Mouse (Mus musculus) forebrain, embryonic 14.5 days (tissue): ENCODE results near the gene Map6. TPM values are rescaled to one million over a fixed set of nuclear protein-coding genes. Genes with fewer than 3 reads are reported as not detected.

ENCODE experiments used
- ATAC-seq: fragments of 200-750 bp; cut with Nextera tagmentation; 2 replicates; pipeline ENCODE4 v1.8.0; 2017; ENCODE audit warnings: mild to moderate bottlenecking, moderate library complexity
- DNase-seq: peaks from one replicate; pipeline ENCODE4 v3.0.0-alpha.2; 2015; ENCODE audit warnings: low spot score
- H3K27ac ChIP-seq: fragments of 300-500 bp; sonication (generic); 2 replicates; pipeline ENCODE4 v1.5.1; 2014; ENCODE audit warnings: low read depth, mild to moderate bottlenecking, control low read depth, low read length, moderate library complexity
- H3K27me3 ChIP-seq: fragments of 300-500 bp; sonication (generic); replicated peaks from 2 replicates; pipeline ENCODE4 v1.6.1; 2014; ENCODE audit warnings: low read length, control low read depth, mixed read lengths; ENCODE audit not compliant: control insufficient read depth, insufficient read depth
- H3K36me3 ChIP-seq: fragments of 300-500 bp; sonication (generic); 2 replicates; pipeline ENCODE4 v1.6.1; 2014; ENCODE audit warnings: low read length, control low read depth; ENCODE audit not compliant: control insufficient read depth, insufficient read depth
- H3K4me1 ChIP-seq: fragments of 300-500 bp; sonication (generic); 2 replicates; pipeline ENCODE4 v1.6.1; 2014; ENCODE audit warnings: antibody characterized with exemption, low read length, control low read depth; ENCODE audit not compliant: control insufficient read depth, insufficient read depth
- H3K4me2 ChIP-seq: fragments of 300-500 bp; sonication (generic); 2 replicates; pipeline ENCODE4 v1.6.1; 2014; ENCODE audit warnings: mild to moderate bottlenecking, control low read depth, low read length
- H3K4me3 ChIP-seq: fragments of 300-500 bp; sonication (generic); 2 replicates; pipeline ENCODE4 v1.5.1; 2014; ENCODE audit warnings: low read depth, low read length, control low read depth
- H3K9ac ChIP-seq: fragments of 300-500 bp; sonication (generic); 2 replicates; pipeline ENCODE4 v1.6.1; 2014; ENCODE audit warnings: mild to moderate bottlenecking, low read length, control low read depth, moderate library complexity
- H3K9me3 ChIP-seq: fragments of 300-500 bp; sonication (generic); replicated peaks from 2 replicates; pipeline ENCODE4 v1.6.1; 2016; ENCODE audit warnings: low read length, control low read depth, mixed read lengths; ENCODE audit not compliant: control insufficient read depth
- WGBS: fragments of 180-500 bp; shearing (Covaris S2); extraction: QIAGEN DNeasy Blood & Tissue Kit; methylation state at CpG from one replicate; pipeline ENCODE4 v1.1.7; 2014; 5-methylcytosine and 5-hydroxymethylcytosine counted together
- polyA plus RNA-seq: library from polyadenylated mRNA; unstranded; fragments of >200 nt; fragmentation: Nextera tagmentation; extraction: Ambion mirVana; gene quantifications from 2 replicates; pipeline ENCODE4 v1.2.1, GENCODE M21; 2014

The Map6 gene
- polyA plus RNA-seq, 1 experiment from 2014 or later: 46.2 TPM

GRCm38 (mm10) chr7:99232571-99232970 lies 34.7 kb upstream of the Map6 start:
- 77% methylated on average over 6 of the region's 6 CpGs for WGBS
- no peaks in the 10 kb centered on the region for H3K36me3 ChIP-seq
- ATAC-seq: no peak
- H3K9me3 ChIP-seq: no peaks in the 10 kb centered on the region
- H3K4me2 ChIP-seq: no peak overlapping the region
- H3K4me1 ChIP-seq: no peaks in the 10 kb centered on the region
- H3K27me3 ChIP-seq: no peaks in the 10 kb centered on the region
- no peak overlapping the region for H3K9ac ChIP-seq
- H3K4me3 ChIP-seq: no peak overlapping the region
- H3K27ac ChIP-seq: no peak overlapping the region
- no peak for DNase-seq

GRCm38 (mm10) chr7:99234916-99235315 lies 32.3 kb upstream of the Map6 start:
- H3K27ac ChIP-seq: no peak overlapping the region
- ATAC-seq (no peak), DNase-seq (no peak)
- no peaks in the 10 kb centered on the region for H3K4me1 ChIP-seq
- no peak overlapping the region for H3K4me3 ChIP-seq
- 35% methylated on average over 2 of the region's 2 CpGs for WGBS
- no peak overlapping the region for H3K9ac ChIP-seq
- no peaks in the 10 kb centered on the region for H3K36me3 ChIP-seq
- H3K4me2 ChIP-seq: no peak overlapping the region
- H3K9me3 ChIP-seq: no peaks in the 10 kb centered on the region
- H3K27me3 ChIP-seq: peaks cover 9% of the 10 kb centered on the region; the same call in 1 of the 2 replicates

GRCm38 (mm10) chr7:99235657-99236056 lies 31.6 kb upstream of the Map6 start:
- Histone ChIP-seq H3K9ac (no peak overlapping the region), H3K4me2 (no peak overlapping the region), H3K27me3 (peaks cover 9% of the 10 kb centered on the region; the same call in 1 of the 2 replicates), H3K9me3 (no peaks in the 10 kb centered on the region), H3K27ac (no peak overlapping the region), H3K36me3 (no peaks in the 10 kb centered on the region), H3K4me1 (no peaks in the 10 kb centered on the region), H3K4me3 (no peak overlapping the region)
- DNase-seq (no peak), ATAC-seq (no peak)
- 64% methylated on average over 2 of the region's 2 CpGs for WGBS

- no peak overlapping the region for H3K9ac ChIP-seq
- H3K4me1 ChIP-seq: no peaks in the 10 kb centered on the region
- ATAC-seq: no peak
- H3K4me2 ChIP-seq: no peak overlapping the region
- H3K36me3 ChIP-seq: no peaks in the 10 kb centered on the region
- H3K27ac ChIP-seq: no peak overlapping the region
- H3K27me3 ChIP-seq: peaks cover 9% of the 10 kb centered on the region; the same call in 1 of the 2 replicates
- DNase-seq: peak; percentile 24
- no peak overlapping the region for H3K4me3 ChIP-seq
- WGBS: 24% methylated on average over 8 of the region's 8 CpGs
- H3K9me3 ChIP-seq: no peaks in the 10 kb centered on the region
These were observed 30.2 kb upstream of the Map6 start for GRCm38 (mm10) chr7:99236888-99237660.

- H3K27ac ChIP-seq: no peak within 1 kb of the TSS
- DNase-seq (no peak), ATAC-seq (no peak)
- no peaks in the 10 kb centered on the region for H3K9me3 ChIP-seq
- no peak within 1 kb of the TSS for H3K4me2 ChIP-seq
- 13% methylated on average over 11 of the region's 13 CpGs for WGBS
- no peaks in the 10 kb centered on the region for H3K4me1 ChIP-seq
- no peak within 1 kb of the TSS for H3K4me3 ChIP-seq
- H3K9ac ChIP-seq: peak within 1 kb of the TSS; percentile 13; the same call in 1 of the 2 replicates
- no peaks in the 10 kb centered on the region for H3K36me3 ChIP-seq
- peaks cover 9% of the 10 kb centered on the region; the same call in 1 of the 2 replicates for H3K27me3 ChIP-seq
These were observed 28.8 kb upstream of the Map6 start, which contains the start of gene Mogat2 for GRCm38 (mm10) chr7:99238417-99238816. TSS of gene Mogat2 (minus strand) at chr7:99238619.

- DNase-seq (no peak), ATAC-seq (no peak)
- peaks cover 9% of the 10 kb centered on the region; the same call in 1 of the 2 replicates for H3K27me3 ChIP-seq
- H3K27ac ChIP-seq: no peak overlapping the region
- H3K9ac ChIP-seq: no peak overlapping the region
- no peak overlapping the region for H3K4me3 ChIP-seq
- no peaks in the 10 kb centered on the region for H3K4me1 ChIP-seq
- no peaks in the 10 kb centered on the region for H3K36me3 ChIP-seq
- WGBS: 97% methylated on average over 11 of the region's 11 CpGs
- no peak overlapping the region for H3K4me2 ChIP-seq
- no peaks in the 10 kb centered on the region for H3K9me3 ChIP-seq
These were observed 25.1 kb upstream of the Map6 start for GRCm38 (mm10) chr7:99242097-99242496.

- no peak overlapping the region for H3K4me3 ChIP-seq
- no peaks in the 10 kb centered on the region for H3K9me3 ChIP-seq
- H3K4me2 ChIP-seq: no peak overlapping the region
- DNase-seq (no peak), ATAC-seq (no peak)
- no peak overlapping the region for H3K27ac ChIP-seq
- H3K4me1 ChIP-seq: no peaks in the 10 kb centered on the region
- 0 out of 2 replicates have a peak, but pooled peaks cover 3% of the 10 kb centered on the region for H3K27me3 ChIP-seq
- no peak overlapping the region for H3K9ac ChIP-seq
- 40% methylated on average over 5 of the region's 5 CpGs for WGBS
- no peaks in the 10 kb centered on the region for H3K36me3 ChIP-seq
These were observed 19.0 kb upstream of the Map6 start for GRCm38 (mm10) chr7:99248157-99248742.

GRCm38 (mm10) chr7:99248906-99249581 lies 18.2 kb upstream of the Map6 start:
- Histone ChIP-seq H3K9ac (peak overlapping the region; percentile 41; the same call in 1 of the 2 replicates), H3K36me3 (no peaks in the 10 kb centered on the region), H3K9me3 (no peaks in the 10 kb centered on the region), H3K4me3 (peak overlapping the region; percentile 36), H3K4me2 (peak overlapping the region; percentile 58), H3K27me3 (0 out of 2 replicates have a peak, but pooled peaks cover 3% of the 10 kb centered on the region), H3K27ac (no peak overlapping the region), H3K4me1 (no peaks in the 10 kb centered on the region)
- WGBS: under 1% methylated on average over 30 of the region's 44 CpGs
- peak; percentile 61; the same call in 1 of the 2 replicates for ATAC-seq
- DNase-seq: no peak
